Mouse (Mus musculus): ENCODE data around the gene Leng8.

Leng8 gene

GRCm38 (mm10) chr7:4138181-4138580, 1.3 kb downstream of the Leng8 start:
- no peak for TF ChIP-seq GATA4 (IDR thresholded peaks at IDR 0.05; ENCODE audit: insufficient replicate concordance, low read length)

GRCm38 (mm10) chr7:4138671-4139070, 1.8 kb downstream of the Leng8 start:
- no peak for TF ChIP-seq GATA4 (IDR thresholded peaks at IDR 0.05; ENCODE audit: insufficient replicate concordance, low read length)

GRCm38 (mm10) chr7:4139391-4139790, 2.6 kb downstream of the Leng8 start:
- no peak for TF ChIP-seq GATA4 (IDR thresholded peaks at IDR 0.05; ENCODE audit: insufficient replicate concordance, low read length)

- TF ChIP-seq GATA4 (IDR thresholded peaks at IDR 0.05; ENCODE audit: insufficient replicate concordance, low read length): no peak
These were observed 4.9 kb downstream of the Leng8 start for GRCm38 (mm10) chr7:4141648-4142325.

GRCm38 (mm10) chr7:4142796-4143445, 6.1 kb downstream of the Leng8 start:
- TF ChIP-seq GATA4 (IDR thresholded peaks at IDR 0.05; ENCODE audit: insufficient replicate concordance, low read length): no peak

GRCm38 (mm10) chr7:4143506-4143905, 6.7 kb downstream of the Leng8 start:
- no peak for TF ChIP-seq GATA4 (IDR thresholded peaks at IDR 0.05; ENCODE audit: insufficient replicate concordance, low read length)

- TF ChIP-seq GATA4 (IDR thresholded peaks at IDR 0.05; ENCODE audit: insufficient replicate concordance, low read length): no peak
These were observed 7.2 kb downstream of the Leng8 start for GRCm38 (mm10) chr7:4144046-4144445.

- TF ChIP-seq GATA4 (IDR thresholded peaks at IDR 0.05; ENCODE audit: insufficient replicate concordance, low read length): no peak
These were observed 8.1 kb downstream of the Leng8 start for GRCm38 (mm10) chr7:4144766-4145551.

- TF ChIP-seq GATA4 (IDR thresholded peaks at IDR 0.05; ENCODE audit: insufficient replicate concordance, low read length): no peak
These were observed 8.8 kb downstream of the Leng8 start for GRCm38 (mm10) chr7:4145552-4146190.

GRCm38 (mm10) chr7:4146241-4147180, 9.7 kb downstream of the Leng8 start:
- TF ChIP-seq GATA4 (IDR thresholded peaks at IDR 0.05; ENCODE audit: insufficient replicate concordance, low read length): no peak

GRCm38 (mm10) chr7:4147371-4147770, 10.5 kb downstream of the Leng8 start:
- no peak for TF ChIP-seq GATA4 (IDR thresholded peaks at IDR 0.05; ENCODE audit: insufficient replicate concordance, low read length)

GRCm38 (mm10) chr7:4147836-4148235, 11.0 kb downstream of the Leng8 start:
- TF ChIP-seq GATA4 (IDR thresholded peaks at IDR 0.05; ENCODE audit: insufficient replicate concordance, low read length): no peak

GRCm38 (mm10) chr7:4148341-4149208, 11.7 kb downstream of the Leng8 start:
- TF ChIP-seq GATA4 (IDR thresholded peaks at IDR 0.05; ENCODE audit: insufficient replicate concordance, low read length): no peak

Measured in liver, adult (tissue).